Mouse (Mus musculus) adrenal gland (tissue): ENCODE results near the gene Kcnq4.

ENCODE experiments used
- intact Hi-C: fragments of 180-260 bp; cut with DNase I; formaldehyde crosslinking; loops from one replicate; pipeline ENCODE4 v1.15.1; 2025
- long read RNA-seq, 2 experiments: library from polyadenylated mRNA; unstranded; transcript quantifications; one replicate each; pipeline ENCODE4 v2.0.0; 2020; ENCODE audit warnings: borderline replicate concordance in 1 of 2; ENCODE audit not compliant: insufficient replicate concordance in 1 of 2

The Kcnq4 gene
- long read RNA-seq, experiment 1, partial matches to known transcripts = 0 of 2 reads
- long read RNA-seq, experiment 1, other reads (novel, unspliced or antisense) = 2 of 2 reads
- long read RNA-seq, experiment 2, partial matches to known transcripts = 1 of 1 reads
- long read RNA-seq, experiment 2, other reads (novel, unspliced or antisense) = 0 of 1 reads

DNA sequence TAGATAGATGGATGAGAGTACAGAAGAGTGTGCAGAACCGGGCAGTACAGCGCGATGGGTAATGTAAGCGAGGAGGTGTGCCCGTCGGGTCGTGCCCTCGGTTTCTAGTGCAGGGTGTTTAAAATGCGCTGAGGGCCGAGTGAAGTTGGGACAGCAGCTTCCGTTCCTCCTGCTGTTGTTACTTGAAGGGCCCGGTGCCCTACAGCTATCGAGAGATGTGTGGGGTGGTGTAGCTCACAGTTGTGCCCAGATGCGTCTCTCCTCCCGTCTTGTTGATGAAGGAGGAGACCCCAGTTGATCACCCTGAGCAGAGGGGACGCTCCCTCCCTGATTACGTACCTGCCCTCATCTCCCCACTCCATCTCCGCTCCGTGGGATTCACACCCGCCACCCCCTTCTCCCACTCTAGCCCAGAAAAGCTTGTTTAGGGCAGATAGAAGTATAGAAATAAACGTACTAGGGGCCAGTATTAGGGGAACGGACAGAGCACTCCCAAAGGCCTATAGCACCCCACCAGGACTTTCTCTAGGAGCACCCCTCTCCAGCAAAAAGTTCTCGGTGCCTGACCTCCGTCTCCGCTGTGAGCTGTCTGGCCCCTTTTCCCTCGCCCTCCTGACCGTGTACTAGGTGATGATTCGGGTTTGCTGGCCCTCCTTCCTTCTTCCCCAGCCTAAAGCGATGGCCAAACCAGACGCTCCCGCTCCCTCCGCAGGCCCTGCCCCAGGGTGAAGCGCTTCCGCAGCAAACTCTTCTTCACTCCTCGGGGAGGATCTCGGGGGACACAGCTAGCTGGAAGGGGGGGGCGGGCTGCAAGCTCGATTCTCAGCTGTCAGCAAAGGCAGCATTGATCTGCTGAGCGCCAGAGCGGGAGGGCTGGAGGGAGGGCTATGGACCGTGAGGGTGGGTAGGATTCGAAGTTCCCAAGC is at the start of gene Kcnq4:
TSS of gene Kcnq4 (minus strand) at position 672 of the 926 bp plus-strand sequence.
- intact Hi-C loops = no loop called here

- intact Hi-C loops = no loop called here
Observed at GRCm38 (mm10) chr4:120796687-120797086, 48.3 kb upstream of the Kcnq4 start.

- intact Hi-C loops = no loop called here
Observed at GRCm38 (mm10) chr4:120795646-120796045, 47.2 kb upstream of the Kcnq4 start.

GRCm38 (mm10) chr4:120792918-120793317 is 44.5 kb upstream of the Kcnq4 start:
- intact Hi-C loops = no loop called here

DNA sequence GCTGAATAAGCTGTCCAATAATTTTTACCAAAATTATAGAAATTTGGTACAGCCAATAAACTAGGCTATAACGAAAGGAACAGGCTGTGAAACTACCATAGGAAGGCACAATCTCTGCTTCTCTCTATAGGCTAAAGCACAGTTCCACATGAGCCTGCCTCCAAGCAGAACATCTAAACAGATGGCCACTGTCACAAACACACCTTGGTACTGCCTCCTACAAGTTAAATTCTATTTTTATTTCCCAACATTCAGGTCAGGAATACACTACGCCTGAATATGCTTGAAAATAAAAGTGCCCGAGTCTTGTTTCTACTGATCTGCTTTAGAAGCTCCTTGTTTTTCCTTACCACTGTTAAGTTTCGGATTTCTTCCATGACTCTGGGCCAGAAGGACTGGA is 41.6 kb upstream of the Kcnq4 start:
- intact Hi-C loops = no loop called here

DNA sequence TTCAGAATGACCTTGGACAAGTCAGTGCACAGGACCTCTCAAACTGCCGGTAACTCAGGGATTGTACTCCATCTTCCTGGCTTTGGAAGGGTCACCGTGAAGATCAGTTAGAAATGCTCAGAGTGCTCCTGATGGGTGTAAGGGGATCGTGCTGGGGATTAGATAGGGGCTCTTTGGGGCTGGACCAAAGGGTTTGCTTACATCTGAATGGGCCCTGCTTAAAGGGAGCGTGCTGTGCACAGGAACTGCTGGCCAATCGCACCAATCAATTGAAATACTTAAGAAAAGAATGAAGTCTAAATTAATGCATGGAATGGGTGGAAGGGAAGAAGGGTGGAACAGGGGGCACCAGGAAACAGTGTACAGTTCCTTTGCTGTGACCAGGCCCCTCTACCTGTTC is 7.4 kb upstream of the Kcnq4 start:
- intact Hi-C loops = loop anchor here (2.0 kb wide), 1 partner anchor 75 kb away; no protein-coding TSS in a partner anchor

DNA sequence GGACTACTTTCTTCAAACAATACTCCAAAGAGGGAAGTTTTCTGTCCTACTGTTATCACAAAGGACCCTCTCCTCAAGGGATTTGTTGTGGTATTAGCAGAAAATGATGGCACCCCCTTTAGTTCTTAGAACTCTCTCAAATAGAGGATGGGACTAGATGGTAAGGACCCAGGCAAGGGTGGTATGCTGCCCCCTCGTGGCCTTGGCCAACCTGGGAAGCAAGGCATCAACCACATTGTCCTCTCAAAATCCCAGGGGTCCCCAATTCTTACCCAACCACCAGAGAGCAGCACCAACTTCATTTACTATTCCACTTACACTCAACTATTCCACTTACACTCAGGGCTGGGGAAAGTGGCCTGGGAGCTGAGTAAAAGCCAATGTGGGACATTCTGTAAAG is 6.9 kb upstream of the Kcnq4 start:
- intact Hi-C loops = no loop called here

DNA sequence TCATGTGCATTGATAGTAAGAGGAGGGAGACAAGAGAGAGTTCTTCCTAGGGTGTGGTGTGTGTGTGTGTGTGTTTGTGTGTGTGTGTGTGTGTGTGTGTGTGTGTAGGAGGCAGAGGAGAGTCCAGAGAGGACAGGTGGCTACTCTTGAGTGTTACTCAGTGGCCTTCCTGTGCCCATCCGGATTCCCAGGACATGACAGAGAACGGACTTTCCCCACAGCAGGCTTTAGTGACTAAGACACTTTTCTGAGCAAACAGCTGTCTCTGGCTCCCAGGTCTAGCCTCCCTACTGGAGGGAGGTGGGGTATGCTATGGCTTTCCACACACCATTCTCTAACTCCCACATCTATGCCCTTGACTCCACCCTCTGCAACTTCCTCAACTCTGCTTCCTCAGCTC is 1.2 kb upstream of the Kcnq4 start:
- intact Hi-C loops = no loop called here

GRCm38 (mm10) chr4:120747243-120747792 is 1.1 kb downstream of the Kcnq4 start:
- intact Hi-C loops = no loop called here

GRCm38 (mm10) chr4:120746552-120747150 is 1.8 kb downstream of the Kcnq4 start:
- intact Hi-C loops = no loop called here

GRCm38 (mm10) chr4:120745731-120746551 is 2.5 kb downstream of the Kcnq4 start:
- intact Hi-C loops = no loop called here

GRCm38 (mm10) chr4:120743636-120744035 is 4.8 kb downstream of the Kcnq4 start:
- intact Hi-C loops = no loop called here

DNA sequence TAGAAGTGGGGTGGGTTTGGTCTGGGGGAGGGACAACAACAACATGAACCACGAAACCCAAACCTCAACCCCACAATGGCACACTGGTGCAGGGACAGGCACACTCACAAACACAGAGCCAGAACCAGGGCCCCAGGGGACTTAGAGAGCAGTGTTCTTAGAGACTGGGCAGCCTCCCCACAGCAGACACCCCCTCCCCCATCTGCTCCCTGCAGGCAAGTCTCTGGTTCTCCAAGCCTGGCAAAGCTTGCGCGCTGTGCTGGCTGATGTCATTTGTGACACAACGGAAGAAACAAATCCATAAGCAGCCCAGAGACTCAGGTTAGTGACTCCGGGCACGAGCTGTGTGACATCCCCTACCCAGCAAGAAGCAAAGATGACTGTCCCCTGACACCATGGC is 7.1 kb downstream of the Kcnq4 start:
- intact Hi-C loops = no loop called here

DNA sequence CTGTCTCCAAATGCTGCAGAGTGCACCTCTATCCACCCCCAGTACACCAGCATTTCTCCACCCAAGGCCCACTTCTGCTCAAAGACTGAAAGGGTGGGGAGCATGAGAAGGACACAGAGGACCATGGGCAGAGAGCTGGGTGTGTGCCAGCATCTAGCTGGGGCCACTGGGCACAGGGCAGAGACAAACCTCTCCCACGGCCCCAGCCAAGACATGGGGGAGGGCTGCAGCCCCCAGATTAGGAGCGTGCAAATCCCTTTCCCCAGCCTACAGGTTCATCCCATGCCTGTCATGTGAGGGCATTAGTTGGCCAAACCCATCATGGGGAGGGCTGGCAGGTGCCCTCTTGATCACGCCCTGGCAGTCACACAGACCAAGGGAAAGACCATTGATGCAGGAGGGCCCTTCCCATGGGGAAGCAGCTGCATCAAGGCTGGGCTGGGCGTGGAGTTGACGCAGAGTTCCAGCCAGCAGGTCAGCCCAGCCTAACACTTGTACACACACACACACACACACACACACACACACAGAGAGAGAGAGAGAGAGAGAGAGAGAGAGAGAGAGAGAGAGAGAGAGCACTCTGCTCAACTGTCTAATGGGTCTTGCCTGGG is 14.3 kb downstream of the Kcnq4 start:
- intact Hi-C loops = no loop called here

- intact Hi-C loops = no loop called here
Observed at GRCm38 (mm10) chr4:120732737-120733136, 15.7 kb downstream of the Kcnq4 start.

- intact Hi-C loops = no loop called here
Observed at GRCm38 (mm10) chr4:120731030-120731644, 17.3 kb downstream of the Kcnq4 start.

GRCm38 (mm10) chr4:120730574-120730973 is 17.8 kb downstream of the Kcnq4 start:
- intact Hi-C loops = no loop called here

DNA sequence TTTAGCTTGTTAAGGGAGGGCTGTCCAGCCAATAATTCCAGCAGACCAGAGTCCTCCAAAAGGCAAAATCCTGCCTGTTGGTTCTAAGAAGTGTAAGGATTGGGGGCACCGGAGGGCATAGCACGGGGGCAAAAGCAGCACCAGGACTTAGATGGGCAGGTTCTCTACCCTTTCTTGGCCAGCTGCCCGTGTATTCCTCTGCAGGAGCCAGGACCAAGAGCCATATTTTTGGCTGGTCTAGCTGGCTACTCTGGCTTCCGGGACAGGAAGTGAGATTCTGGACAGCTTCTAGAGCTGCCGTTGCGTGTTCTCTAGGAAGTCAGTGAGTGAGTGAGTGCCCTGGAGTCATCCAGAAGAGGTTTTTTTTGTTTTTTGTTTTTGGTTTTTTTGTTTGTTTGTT is 18.3 kb downstream of the Kcnq4 start:
- intact Hi-C loops = no loop called here

GRCm38 (mm10) chr4:120729441-120729840 is 19.0 kb downstream of the Kcnq4 start:
- intact Hi-C loops = no loop called here

- intact Hi-C loops = no loop called here
Observed at GRCm38 (mm10) chr4:120727842-120728241, 20.6 kb downstream of the Kcnq4 start.
